Mouse (Mus musculus): ENCODE measurements around the gene Tet3. TPM values are rescaled to one million over a fixed set of nuclear protein-coding genes. Genes with fewer than 3 reads are reported as not detected.

Tet3 gene
- polyA plus RNA-seq, 1 experiment from 2014 or later = 75.4 TPM

GRCm38 (mm10) chr6:83490622-83491021 lies 31.7 kb upstream of the Tet3 start:
- no peaks in the 10 kb centered on the region for H3K27me3 ChIP-seq
- H3K27ac ChIP-seq = no peak overlapping the region
- no peaks in the 10 kb centered on the region for H3K9me3 ChIP-seq
- 90% methylated on average over 4 of the region's 4 CpGs for WGBS
- H3K4me3 ChIP-seq = no peak overlapping the region
- H3K4me2 ChIP-seq = no peak overlapping the region
- peaks cover 73% of the 10 kb centered on the region for H3K36me3 ChIP-seq
- no peak for ATAC-seq (ENCODE audit: low FRiP score)
- H3K9ac ChIP-seq = no peak overlapping the region
- H3K4me1 ChIP-seq (replicated peaks) = no peaks in the 10 kb centered on the region

- H3K4me1 ChIP-seq (replicated peaks) = no peaks in the 10 kb centered on the region
- H3K4me2 ChIP-seq = no peak overlapping the region
- 93% methylated on average over 5 of the region's 5 CpGs for WGBS
- H3K4me3 ChIP-seq = no peak overlapping the region
- no peaks in the 10 kb centered on the region for H3K27me3 ChIP-seq
- H3K36me3 ChIP-seq = peaks cover 80% of the 10 kb centered on the region
- no peaks in the 10 kb centered on the region for H3K9me3 ChIP-seq
- no peak for ATAC-seq (ENCODE audit: low FRiP score)
- H3K27ac ChIP-seq = no peak overlapping the region
- no peak overlapping the region for H3K9ac ChIP-seq
Observed at GRCm38 (mm10) chr6:83488200-83488599, 29.3 kb upstream of the Tet3 start.

GRCm38 (mm10) chr6:83487298-83487697 lies 28.4 kb upstream of the Tet3 start:
- Histone ChIP-seq H3K4me1 (replicated peaks) (no peaks in the 10 kb centered on the region), H3K36me3 (peaks cover 86% of the 10 kb centered on the region), H3K27me3 (no peaks in the 10 kb centered on the region), H3K4me3 (no peak overlapping the region), H3K9me3 (no peaks in the 10 kb centered on the region), H3K9ac (no peak overlapping the region), H3K4me2 (no peak overlapping the region), H3K27ac (no peak overlapping the region)
- ATAC-seq (ENCODE audit: low FRiP score) = no peak
- 87% methylated on average over 4 of the region's 4 CpGs for WGBS

- no peak overlapping the region for H3K4me3 ChIP-seq
- H3K9ac ChIP-seq = no peak overlapping the region
- no peak for ATAC-seq (ENCODE audit: low FRiP score)
Observed at GRCm38 (mm10) chr6:83485854-83486253, 27.0 kb upstream of the Tet3 start.

GRCm38 (mm10) chr6:83483776-83484175 lies 24.9 kb upstream of the Tet3 start:
- Histone ChIP-seq H3K9me3 (no peaks in the 10 kb centered on the region), H3K9ac (no peak overlapping the region), H3K4me2 (no peak overlapping the region), H3K27me3 (no peaks in the 10 kb centered on the region), H3K4me3 (no peak overlapping the region), H3K27ac (no peak overlapping the region), H3K36me3 (peaks cover 97% of the 10 kb centered on the region), H3K4me1 (replicated peaks) (no peaks in the 10 kb centered on the region)
- 96% methylated on average over 7 of the region's 7 CpGs for WGBS
- ATAC-seq (ENCODE audit: low FRiP score) = no peak

More at GRCm38 (mm10) chr6:83485854-83486253, 27.0 kb upstream of the Tet3 start:
- Histone ChIP-seq H3K27me3 (no peaks in the 10 kb centered on the region), H3K4me1 (replicated peaks) (no peaks in the 10 kb centered on the region), H3K27ac (no peak overlapping the region), H3K4me2 (no peak overlapping the region), H3K9me3 (no peaks in the 10 kb centered on the region), H3K36me3 (peaks cover 93% of the 10 kb centered on the region)
- WGBS = 69% methylated on average over 4 of the region's 4 CpGs

- Histone ChIP-seq H3K9ac (no peak overlapping the region), H3K4me2 (no peak overlapping the region), H3K27me3 (no peaks in the 10 kb centered on the region), H3K9me3 (no peaks in the 10 kb centered on the region), H3K4me1 (replicated peaks) (no peaks in the 10 kb centered on the region), H3K4me3 (no peak overlapping the region), H3K36me3 (peaks cover 89% of the 10 kb centered on the region), H3K27ac (no peak overlapping the region)
- 70% methylated on average over 10 of the region's 10 CpGs for WGBS
- ATAC-seq (ENCODE audit: low FRiP score) = no peak
Observed at GRCm38 (mm10) chr6:83482418-83483085, 23.7 kb upstream of the Tet3 start.

GRCm38 (mm10) chr6:83480019-83480655 lies 21.3 kb upstream of the Tet3 start:
- Histone ChIP-seq H3K9ac (no peak overlapping the region), H3K4me1 (replicated peaks) (0 out of 2 replicates have a peak, but pooled peaks cover 4% of the 10 kb centered on the region), H3K9me3 (no peaks in the 10 kb centered on the region), H3K4me2 (no peak overlapping the region), H3K27me3 (no peaks in the 10 kb centered on the region), H3K4me3 (no peak overlapping the region), H3K36me3 (peaks cover 70% of the 10 kb centered on the region), H3K27ac (no peak overlapping the region)
- 93% methylated on average over 6 of the region's 6 CpGs for WGBS
- no peak for ATAC-seq (ENCODE audit: low FRiP score)

- Histone ChIP-seq H3K27me3 (no peaks in the 10 kb centered on the region), H3K27ac (no peak overlapping the region), H3K4me3 (no peak overlapping the region), H3K4me2 (no peak overlapping the region), H3K36me3 (peaks cover 61% of the 10 kb centered on the region), H3K9ac (no peak overlapping the region), H3K9me3 (no peaks in the 10 kb centered on the region), H3K4me1 (replicated peaks) (0 out of 2 replicates have a peak, but pooled peaks cover 4% of the 10 kb centered on the region)
- 82% methylated on average over 2 of the region's 2 CpGs for WGBS
- ATAC-seq (ENCODE audit: low FRiP score) = no peak
Observed at GRCm38 (mm10) chr6:83479193-83479592, 20.3 kb upstream of the Tet3 start.

- Histone ChIP-seq H3K27ac (no peak overlapping the region), H3K4me2 (no peak overlapping the region), H3K36me3 (peaks cover 55% of the 10 kb centered on the region), H3K9me3 (no peaks in the 10 kb centered on the region), H3K27me3 (no peaks in the 10 kb centered on the region), H3K9ac (no peak overlapping the region), H3K4me1 (replicated peaks) (0 out of 2 replicates have a peak, but pooled peaks cover 4% of the 10 kb centered on the region), H3K4me3 (no peak overlapping the region)
- WGBS = 91% methylated on average over 7 of the region's 7 CpGs
- ATAC-seq (ENCODE audit: low FRiP score) = no peak
Observed at GRCm38 (mm10) chr6:83478628-83479027, 19.7 kb upstream of the Tet3 start.

- peaks cover 53% of the 10 kb centered on the region for H3K36me3 ChIP-seq
- ATAC-seq (ENCODE audit: low FRiP score) = no peak
- 74% methylated on average over 4 of the region's 4 CpGs for WGBS
- H3K4me1 ChIP-seq (replicated peaks) = 0 out of 2 replicates have a peak, but pooled peaks cover 4% of the 10 kb centered on the region
- H3K4me2 ChIP-seq = no peak overlapping the region
- no peaks in the 10 kb centered on the region for H3K27me3 ChIP-seq
- H3K9ac ChIP-seq = no peak overlapping the region
- H3K27ac ChIP-seq = no peak overlapping the region
- H3K4me3 ChIP-seq = no peak overlapping the region
- H3K9me3 ChIP-seq = no peaks in the 10 kb centered on the region
Observed at GRCm38 (mm10) chr6:83478217-83478616, 19.3 kb upstream of the Tet3 start.

GRCm38 (mm10) chr6:83475431-83475830 lies 16.5 kb upstream of the Tet3 start:
- H3K27me3 ChIP-seq = no peaks in the 10 kb centered on the region
- WGBS = 73% methylated on average over 7 of the region's 7 CpGs
- H3K4me3 ChIP-seq = no peak overlapping the region
- H3K4me2 ChIP-seq = no peak overlapping the region
- H3K36me3 ChIP-seq = peaks cover 26% of the 10 kb centered on the region
- no peak for ATAC-seq (ENCODE audit: low FRiP score)
- no peaks in the 10 kb centered on the region for H3K9me3 ChIP-seq
- no peak overlapping the region for H3K27ac ChIP-seq
- H3K4me1 ChIP-seq (replicated peaks) = 0 out of 2 replicates have a peak, but pooled peaks cover 4% of the 10 kb centered on the region
- no peak overlapping the region for H3K9ac ChIP-seq

- H3K4me3 ChIP-seq = no peak overlapping the region
- H3K9me3 ChIP-seq = no peaks in the 10 kb centered on the region
- 0 out of 2 replicates have a peak, but pooled peaks cover 4% of the 10 kb centered on the region for H3K4me1 ChIP-seq (replicated peaks)
- no peak overlapping the region for H3K27ac ChIP-seq
- no peaks in the 10 kb centered on the region for H3K27me3 ChIP-seq
- no peak overlapping the region for H3K4me2 ChIP-seq
- H3K36me3 ChIP-seq = peaks cover 5% of the 10 kb centered on the region; the same call in 1 of the 2 replicates
- no peak for ATAC-seq (ENCODE audit: low FRiP score)
- no peak overlapping the region for H3K9ac ChIP-seq
- 86% methylated on average over 9 of the region's 9 CpGs for WGBS
Observed at GRCm38 (mm10) chr6:83473240-83473639, 14.4 kb upstream of the Tet3 start.

GRCm38 (mm10) chr6:83471739-83472138 lies 12.9 kb upstream of the Tet3 start:
- ATAC-seq (ENCODE audit: low FRiP score) = no peak
- H3K36me3 ChIP-seq = peaks cover under 1% of the 10 kb centered on the region; the same call in 1 of the 2 replicates
- 0 out of 2 replicates have a peak, but pooled peaks cover 1% of the 10 kb centered on the region for H3K4me1 ChIP-seq (replicated peaks)
- no peaks in the 10 kb centered on the region for H3K27me3 ChIP-seq
- no peaks in the 10 kb centered on the region for H3K9me3 ChIP-seq
- no peak overlapping the region for H3K9ac ChIP-seq
- no peak overlapping the region for H3K4me3 ChIP-seq
- 90% methylated on average over 7 of the region's 7 CpGs for WGBS
- no peak overlapping the region for H3K4me2 ChIP-seq
- H3K27ac ChIP-seq = no peak overlapping the region
